24 mouse cellular contexts compared by ENCODE assay signal in genomic region chr13:60098394-60098793, GRCm38 (mm10).
DNase-seq lines count a peak whose midpoint lies in the region; ATAC-seq and TF ChIP-seq lines count a peak whose summit lies in the region.
"Had no signal": no experiment of that assay in that cellular context is flagged by ENCODE, and none has a peak within 500 bp of the region (broad histone marks: within the 10 kb centered on the region; RNA-seq: fewer than 3 reads in every experiment).

No protein-coding gene starts in this region.

- H3K27me3 ChIP-seq in kidney, embryonic 14.5 days (ENCODE audit: control insufficient read depth, insufficient read depth, low read length) = no peaks in the 10 kb centered on the region
- H3K27me3 ChIP-seq in embryonic facial prominence, embryonic 15.5 days = no peaks in the 10 kb centered on the region
- H3K27me3 ChIP-seq in limb, embryonic 11.5 days (ENCODE audit: control insufficient read depth, insufficient read depth, low read length) = no peaks in the 10 kb centered on the region
- H3K27me3 ChIP-seq in thymus, adult 2 months (ENCODE audit: control insufficient read depth, insufficient read depth, low read length) = no peaks in the 10 kb centered on the region
- H3K27me3 ChIP-seq: forebrain, embryonic 15.5 days; heart, embryonic 15.5 days; liver, embryonic 12.5 days had no signal

- H3K36me3 ChIP-seq in kidney, embryonic 14.5 days (ENCODE audit: control insufficient read depth, insufficient read depth, low read length) = no peaks in the 10 kb centered on the region
- H3K36me3 ChIP-seq in embryonic facial prominence, embryonic 15.5 days = no peaks in the 10 kb centered on the region
- no peaks in the 10 kb centered on the region for H3K36me3 ChIP-seq in limb, embryonic 11.5 days (ENCODE audit: control insufficient read depth, insufficient read depth, low read length)
- H3K36me3 ChIP-seq in thymus, adult 2 months (ENCODE audit: control insufficient read depth, insufficient read depth, low read length) = no peaks in the 10 kb centered on the region
- H3K36me3 ChIP-seq: forebrain, embryonic 15.5 days; heart, embryonic 15.5 days; liver, embryonic 12.5 days had no signal

- no peak overlapping the region for H3K9ac ChIP-seq in kidney, embryonic 14.5 days (ENCODE audit: low read depth, low read length)
- no peak overlapping the region for H3K9ac ChIP-seq in embryonic facial prominence, embryonic 15.5 days
- H3K9ac ChIP-seq in limb, embryonic 11.5 days (ENCODE audit: low read length) = no peak overlapping the region
- H3K9ac ChIP-seq: forebrain, embryonic 15.5 days; heart, embryonic 15.5 days; hindbrain, embryonic 14.5 days; liver, embryonic 12.5 days had no signal

- no peak for TF ChIP-seq POLR2A in thymus, adult 2 months (IDR thresholded peaks at IDR 0.05; ENCODE audit: control insufficient read depth, extremely low read depth, insufficient read depth, low read length, poor library complexity)

- no peak for ATAC-seq in kidney, embryonic 14.5 days (ENCODE audit: low FRiP score, low TSS enrichment)
- no peak for ATAC-seq in embryonic facial prominence, embryonic 15.5 days (ENCODE audit: insufficient number of reproducible peaks, low FRiP score, low TSS enrichment, low read depth)
- ATAC-seq in limb, embryonic 11.5 days (ENCODE audit: insufficient number of reproducible peaks, low FRiP score, low TSS enrichment, low read depth) = peak; percentile 72
- ATAC-seq in erythroid progenitor cell, adult 5-6 weeks (replicated peaks; ENCODE audit: low FRiP score, poor library complexity, severe bottlenecking) = no peak
- ATAC-seq: forebrain, embryonic 15.5 days; liver, embryonic 12.5 days had no signal

- no peak overlapping the region for H3K4me3 ChIP-seq in kidney, embryonic 14.5 days (ENCODE audit: low read length)
- no peak overlapping the region for H3K4me3 ChIP-seq in embryonic facial prominence, embryonic 15.5 days (replicated peaks)
- no peak overlapping the region for H3K4me3 ChIP-seq in limb, embryonic 11.5 days (ENCODE audit: low read depth, low read length)
- no peak overlapping the region for H3K4me3 ChIP-seq in thymus, adult 2 months (ENCODE audit: control insufficient read depth, insufficient read depth, low read length)
- H3K4me3 ChIP-seq: forebrain, embryonic 15.5 days; heart, embryonic 15.5 days; liver, embryonic 12.5 days had no signal

- H3K4me2 ChIP-seq in kidney, embryonic 14.5 days (replicated peaks; ENCODE audit: low read depth, low read length) = no peak overlapping the region
- H3K4me2 ChIP-seq in embryonic facial prominence, embryonic 15.5 days (replicated peaks) = no peak overlapping the region
- H3K4me2 ChIP-seq in limb, embryonic 11.5 days (ENCODE audit: low read depth, severe bottlenecking) = no peak overlapping the region
- H3K4me2 ChIP-seq: forebrain, embryonic 15.5 days; heart, embryonic 15.5 days; hindbrain, embryonic 14.5 days; liver, embryonic 12.5 days; midbrain, embryonic 11.5 days had no signal

- 71% methylated on average over 3 of the region's 3 CpGs for WGBS in kidney, embryonic 14.5 days
- 67% methylated on average over 3 of the region's 3 CpGs for WGBS in embryonic facial prominence, embryonic 15.5 days
- 42% methylated on average over 3 of the region's 3 CpGs for WGBS in limb, embryonic 11.5 days
- WGBS in thymus, adult 2 months = 96% methylated on average over 3 of the region's 3 CpGs

- H3K9me3 ChIP-seq in kidney, embryonic 14.5 days (ENCODE audit: control insufficient read depth, low read length) = no peaks in the 10 kb centered on the region; the same call in 1 of the 2 replicates
- no peaks in the 10 kb centered on the region for H3K9me3 ChIP-seq in embryonic facial prominence, embryonic 15.5 days (replicated peaks)
- no peaks in the 10 kb centered on the region for H3K9me3 ChIP-seq in limb, embryonic 11.5 days (ENCODE audit: control insufficient read depth, low read length)
- H3K9me3 ChIP-seq: forebrain, embryonic 15.5 days; heart, embryonic 15.5 days; liver, embryonic 12.5 days had no signal

- no peak for DNase-seq in kidney, postnatal 10 days
- peak; percentile 66 for DNase-seq in limb, embryonic 11.5 days (ENCODE audit: low spot score)
- DNase-seq in thymus, adult 2 months = no peak
- no peak for DNase-seq in spleen, postnatal 14 days (ENCODE audit: low spot score in 2 of 2)
- DNase-seq: adrenal gland, postnatal 14 days; cerebellum, adult 8-10 months; cerebellum, postnatal 36 days; embryo, embryonic 11 days; gastrocnemius, postnatal 25 days; heart, postnatal 36 days; kidney, adult 9 months; kidney, postnatal 4 days; layer of hippocampus, adult 9-11 months; lung, adult 18-20 months; lung, postnatal 10 days; thymus, postnatal 14 days had no signal

- H3K27ac ChIP-seq in kidney, embryonic 14.5 days (ENCODE audit: low read depth, low read length) = peak overlapping the region; percentile 0; the same call in 1 of the 2 replicates
- peak overlapping the region; percentile 69; the same call in 1 of the 2 replicates for H3K27ac ChIP-seq in embryonic facial prominence, embryonic 15.5 days (replicated peaks)
- peak overlapping the region; percentile 81 for H3K27ac ChIP-seq in limb, embryonic 11.5 days (replicated peaks; ENCODE audit: low read depth, low read length)
- H3K27ac ChIP-seq in thymus, adult 2 months (ENCODE audit: control insufficient read depth, insufficient read depth, low read length) = no peak overlapping the region
- H3K27ac ChIP-seq: forebrain, embryonic 15.5 days; heart, embryonic 15.5 days; hindbrain, embryonic 14.5 days; liver, embryonic 12.5 days had no signal

- H3K4me1 ChIP-seq in kidney, embryonic 14.5 days (ENCODE audit: control insufficient read depth, insufficient read depth, low read length) = 0 out of 2 replicates have a peak, but pooled peaks cover 21% of the 10 kb centered on the region
- peaks cover 19% of the 10 kb centered on the region for H3K4me1 ChIP-seq in embryonic facial prominence, embryonic 15.5 days
- H3K4me1 ChIP-seq in limb, embryonic 11.5 days (ENCODE audit: control insufficient read depth, insufficient read depth, low read length) = peaks cover 18% of the 10 kb centered on the region
- H3K4me1 ChIP-seq in thymus, adult 2 months (replicated peaks; ENCODE audit: control insufficient read depth, insufficient read depth, low read length) = no peaks in the 10 kb centered on the region
- H3K4me1 ChIP-seq: forebrain, embryonic 15.5 days; heart, embryonic 15.5 days; liver, embryonic 12.5 days had no signal

- TF ChIP-seq CTCF in thymus, adult 2 months (IDR thresholded peaks at IDR 0.05; ENCODE audit: borderline replicate concordance, control insufficient read depth, extremely low read depth, insufficient read depth, low read length, poor library complexity) = no peak
